Mouse (Mus musculus) heart, adult 2 months (tissue): ENCODE results near the gene Hbb-bt.

Experiments
- CTCF ChIP-seq: fragments of 200-600 bp; IDR thresholded peaks from 2 replicates; pipeline ENCODE4 v1.8.1; 2022; ENCODE audit warnings: antibody characterized with exemption, mild to moderate bottlenecking, moderate library complexity
- POLR2A ChIP-seq: fragments of 200-500 bp; IDR thresholded peaks from 2 replicates; pipeline ENCODE4 v1.6.1; 2011; ENCODE audit warnings: mild to moderate bottlenecking, low read depth, low read length, control low read depth; ENCODE audit not compliant: insufficient read depth

DNA sequence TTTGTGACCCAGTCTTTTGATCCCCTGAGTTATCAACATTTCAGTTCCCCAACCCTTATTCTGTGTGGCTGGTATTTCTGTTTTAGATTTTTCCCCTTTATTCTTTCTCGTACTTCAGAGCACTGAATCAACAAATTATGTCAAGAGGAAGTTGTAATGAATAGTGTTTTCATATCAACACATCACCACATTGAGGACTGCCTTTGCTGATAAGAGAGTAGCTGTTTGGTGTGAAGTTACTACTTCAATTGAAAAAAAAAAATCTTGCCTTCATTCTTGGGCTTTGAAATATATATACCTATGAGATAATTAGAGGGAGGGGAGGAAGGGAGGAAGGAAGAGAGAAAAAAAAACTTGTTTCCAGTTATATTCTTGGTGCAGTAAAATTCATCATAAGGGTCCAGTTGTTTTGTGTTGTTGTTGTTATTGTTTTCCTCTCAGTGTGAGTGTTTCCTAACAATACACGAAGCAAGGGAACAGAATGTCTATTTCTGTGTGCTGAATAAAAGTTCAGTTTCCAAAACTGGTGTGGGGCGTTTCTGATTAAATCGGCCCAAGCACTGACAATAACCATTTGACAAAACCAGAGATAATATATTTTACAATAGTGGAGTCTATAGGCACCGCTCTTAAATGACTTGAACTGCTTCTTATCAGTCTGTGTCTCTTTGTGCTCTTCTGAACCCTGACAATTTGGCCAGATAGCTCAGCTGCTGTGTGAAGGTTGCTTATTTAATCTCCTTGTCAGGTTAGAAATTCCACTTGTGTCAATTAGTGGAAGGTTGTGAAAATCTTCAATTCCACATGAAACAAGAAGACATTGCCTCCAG lies 4.6 kb downstream of the Hbb-bt start:
- TF ChIP-seq POLR2A (no peak), CTCF (no peak)
